Mouse (Mus musculus) forebrain, embryonic 15.5 days (tissue): ENCODE data around the gene Zmym4. TPM values are rescaled to one million over a fixed set of nuclear protein-coding genes. Genes with fewer than 3 reads are reported as not detected.

Experiments
- ATAC-seq: fragments of 200-750 bp; cut with Nextera tagmentation; replicated peaks from 2 replicates; pipeline ENCODE4 v1.8.0; 2017; ENCODE audit warnings: mild to moderate bottlenecking, moderate TSS enrichment, moderate library complexity
- H3K27ac ChIP-seq: fragments of 300-500 bp; sonication (generic); replicated peaks from 2 replicates; pipeline ENCODE4 v1.5.1; 2015; ENCODE audit warnings: mild to moderate bottlenecking, inconsistent platforms
- H3K27me3 ChIP-seq: fragments of 300-500 bp; sonication (generic); 2 replicates; pipeline ENCODE4 v1.6.1; 2015; ENCODE audit warnings: inconsistent platforms
- H3K36me3 ChIP-seq: fragments of 300-500 bp; sonication (generic); 2 replicates; pipeline ENCODE4 v1.6.1; 2015; ENCODE audit warnings: mild to moderate bottlenecking, inconsistent platforms
- H3K4me1 ChIP-seq: fragments of 300-500 bp; sonication (generic); 2 replicates; pipeline ENCODE4 v1.6.1; 2015; ENCODE audit warnings: inconsistent platforms
- H3K4me2 ChIP-seq: fragments of 300-500 bp; sonication (generic); replicated peaks from 2 replicates; pipeline ENCODE4 v1.6.1; 2015; ENCODE audit warnings: mild to moderate bottlenecking, inconsistent platforms
- H3K4me3 ChIP-seq: fragments of 300-500 bp; sonication (generic); 2 replicates; pipeline ENCODE4 v1.5.1; 2015; ENCODE audit warnings: mild to moderate bottlenecking, inconsistent platforms
- H3K9ac ChIP-seq: fragments of 300-500 bp; sonication (generic); replicated peaks from 2 replicates; pipeline ENCODE4 v1.6.1; 2015; ENCODE audit warnings: mild to moderate bottlenecking, inconsistent platforms
- H3K9me3 ChIP-seq: fragments of 300-500 bp; sonication (generic); 2 replicates; pipeline ENCODE4 v1.6.1; 2016; ENCODE audit warnings: inconsistent platforms
- WGBS: fragments of 180-500 bp; shearing (Covaris S2); methylation state at CpG from one replicate; pipeline ENCODE4 v1.1.7; 2015; ENCODE audit warnings: mixed read lengths; 5-methylcytosine and 5-hydroxymethylcytosine counted together
- polyA plus RNA-seq: library from polyadenylated mRNA; unstranded; fragments of >200 nt; fragmentation: Nextera tagmentation; extraction: Ambion mirVana; gene quantifications from 2 replicates; pipeline ENCODE4 v1.2.1, GENCODE M21; 2015

Zmym4 gene
- polyA plus RNA-seq, 1 experiment from 2014 or later: 31.3 TPM

GRCm38 (mm10) chr4:126885953-126886352, 82.0 kb downstream of the Zmym4 start:
- no peaks in the 10 kb centered on the region for H3K27me3 ChIP-seq
- H3K4me2 ChIP-seq: no peak overlapping the region
- no peak for ATAC-seq
- no peak overlapping the region for H3K4me3 ChIP-seq
- H3K27ac ChIP-seq: no peak overlapping the region
- H3K36me3 ChIP-seq: peaks cover 52% of the 10 kb centered on the region
- no peak overlapping the region for H3K9ac ChIP-seq
- WGBS: 62% methylated on average over 1 of the region's 1 CpGs
- H3K4me1 ChIP-seq: no peaks in the 10 kb centered on the region
- H3K9me3 ChIP-seq: no peaks in the 10 kb centered on the region

GRCm38 (mm10) chr4:126883602-126884001, 84.3 kb downstream of the Zmym4 start:
- 92% methylated on average over 5 of the region's 5 CpGs for WGBS
- no peak for ATAC-seq
- H3K9ac ChIP-seq: no peak overlapping the region
- no peak overlapping the region for H3K4me3 ChIP-seq
- no peaks in the 10 kb centered on the region for H3K9me3 ChIP-seq
- H3K27ac ChIP-seq: no peak overlapping the region
- H3K4me2 ChIP-seq: no peak overlapping the region
- peaks cover 52% of the 10 kb centered on the region for H3K36me3 ChIP-seq
- H3K27me3 ChIP-seq: no peaks in the 10 kb centered on the region
- no peaks in the 10 kb centered on the region for H3K4me1 ChIP-seq

GRCm38 (mm10) chr4:126879560-126880275, 88.2 kb downstream of the Zmym4 start:
- no peaks in the 10 kb centered on the region for H3K4me1 ChIP-seq
- 86% methylated on average over 5 of the region's 5 CpGs for WGBS
- no peaks in the 10 kb centered on the region for H3K27me3 ChIP-seq
- H3K4me3 ChIP-seq: no peak overlapping the region
- H3K36me3 ChIP-seq: peaks cover 58% of the 10 kb centered on the region
- no peak overlapping the region for H3K27ac ChIP-seq
- H3K9me3 ChIP-seq: no peaks in the 10 kb centered on the region
- H3K9ac ChIP-seq: no peak overlapping the region
- H3K4me2 ChIP-seq: no peak overlapping the region
- ATAC-seq: no peak

GRCm38 (mm10) chr4:126872717-126873116, 95.2 kb downstream of the Zmym4 start:
- H3K27ac ChIP-seq: no peak overlapping the region
- H3K9me3 ChIP-seq: no peaks in the 10 kb centered on the region
- H3K4me3 ChIP-seq: no peak overlapping the region
- H3K27me3 ChIP-seq: no peaks in the 10 kb centered on the region
- peaks cover 40% of the 10 kb centered on the region for H3K36me3 ChIP-seq
- H3K4me2 ChIP-seq: no peak overlapping the region
- ATAC-seq: no peak
- 79% methylated on average over 7 of the region's 7 CpGs for WGBS
- H3K9ac ChIP-seq: no peak overlapping the region
- no peaks in the 10 kb centered on the region for H3K4me1 ChIP-seq

GRCm38 (mm10) chr4:126868699-126869098, 99.2 kb downstream of the Zmym4 start:
- Histone ChIP-seq H3K4me3 (no peak overlapping the region), H3K9ac (no peak overlapping the region), H3K9me3 (no peaks in the 10 kb centered on the region), H3K4me2 (no peak overlapping the region), H3K4me1 (no peaks in the 10 kb centered on the region), H3K27me3 (no peaks in the 10 kb centered on the region), H3K36me3 (peaks cover 40% of the 10 kb centered on the region), H3K27ac (no peak overlapping the region)
- no peak for ATAC-seq
- 91% methylated on average over 12 of the region's 12 CpGs for WGBS

GRCm38 (mm10) chr4:126861514-126862266, 106.2 kb downstream of the Zmym4 start:
- ATAC-seq: no peak
- H3K4me3 ChIP-seq: no peak overlapping the region
- H3K36me3 ChIP-seq: peaks cover 48% of the 10 kb centered on the region
- no peak overlapping the region for H3K27ac ChIP-seq
- no peaks in the 10 kb centered on the region for H3K4me1 ChIP-seq
- H3K9me3 ChIP-seq: no peaks in the 10 kb centered on the region
- H3K4me2 ChIP-seq: no peak overlapping the region
- WGBS: 82% methylated on average over 11 of the region's 11 CpGs
- H3K27me3 ChIP-seq: no peaks in the 10 kb centered on the region
- H3K9ac ChIP-seq: no peak overlapping the region

GRCm38 (mm10) chr4:126860268-126860986, 107.5 kb downstream of the Zmym4 start:
- Histone ChIP-seq H3K4me3 (no peak overlapping the region), H3K4me1 (no peaks in the 10 kb centered on the region), H3K27ac (no peak overlapping the region), H3K36me3 (peaks cover 41% of the 10 kb centered on the region), H3K9ac (no peak overlapping the region), H3K4me2 (no peak overlapping the region), H3K27me3 (no peaks in the 10 kb centered on the region), H3K9me3 (no peaks in the 10 kb centered on the region)
- WGBS: 89% methylated on average over 9 of the region's 9 CpGs
- ATAC-seq: no peak

GRCm38 (mm10) chr4:126852971-126853370, 115.0 kb downstream of the Zmym4 start:
- WGBS: 73% methylated on average over 11 of the region's 11 CpGs
- H3K9ac ChIP-seq: no peak overlapping the region
- H3K4me2 ChIP-seq: no peak overlapping the region
- H3K27me3 ChIP-seq: no peaks in the 10 kb centered on the region
- no peaks in the 10 kb centered on the region for H3K9me3 ChIP-seq
- H3K4me3 ChIP-seq: no peak overlapping the region
- H3K36me3 ChIP-seq: peaks cover 15% of the 10 kb centered on the region
- ATAC-seq: no peak
- H3K27ac ChIP-seq: no peak overlapping the region
- no peaks in the 10 kb centered on the region for H3K4me1 ChIP-seq

- Histone ChIP-seq H3K9ac (no peak overlapping the region), H3K27me3 (no peaks in the 10 kb centered on the region), H3K27ac (no peak overlapping the region), H3K4me2 (no peak overlapping the region), H3K9me3 (no peaks in the 10 kb centered on the region), H3K36me3 (peaks cover 29% of the 10 kb centered on the region), H3K4me3 (no peak overlapping the region), H3K4me1 (no peaks in the 10 kb centered on the region)
- no peak for ATAC-seq
- 64% methylated on average over 4 of the region's 4 CpGs for WGBS
Observed at GRCm38 (mm10) chr4:126850778-126851080, 117.2 kb downstream of the Zmym4 start.

- no peak overlapping the region for H3K4me3 ChIP-seq
- H3K9ac ChIP-seq: no peak overlapping the region
- H3K4me2 ChIP-seq: no peak overlapping the region
- peaks cover 29% of the 10 kb centered on the region for H3K36me3 ChIP-seq
- no peaks in the 10 kb centered on the region for H3K4me1 ChIP-seq
- no peak overlapping the region for H3K27ac ChIP-seq
- H3K27me3 ChIP-seq: no peaks in the 10 kb centered on the region
- WGBS: 86% methylated on average over 7 of the region's 7 CpGs
- no peaks in the 10 kb centered on the region for H3K9me3 ChIP-seq
- ATAC-seq: no peak
Observed at GRCm38 (mm10) chr4:126850019-126850777, 117.7 kb downstream of the Zmym4 start.

GRCm38 (mm10) chr4:126846971-126847370, 121.0 kb downstream of the Zmym4 start:
- no peaks in the 10 kb centered on the region for H3K27me3 ChIP-seq
- H3K9me3 ChIP-seq: no peaks in the 10 kb centered on the region
- no peak overlapping the region for H3K4me3 ChIP-seq
- no peaks in the 10 kb centered on the region for H3K4me1 ChIP-seq
- H3K36me3 ChIP-seq: peaks cover 23% of the 10 kb centered on the region; the same call in 1 of the 2 replicates
- WGBS: 68% methylated on average over 7 of the region's 7 CpGs
- no peak for ATAC-seq
- no peak overlapping the region for H3K9ac ChIP-seq
- H3K27ac ChIP-seq: no peak overlapping the region
- H3K4me2 ChIP-seq: no peak overlapping the region

- H3K9ac ChIP-seq: no peak overlapping the region
- H3K27me3 ChIP-seq: no peaks in the 10 kb centered on the region
- no peak for ATAC-seq
- H3K9me3 ChIP-seq: no peaks in the 10 kb centered on the region
- 86% methylated on average over 4 of the region's 4 CpGs for WGBS
- H3K4me3 ChIP-seq: no peak overlapping the region
- no peak overlapping the region for H3K4me2 ChIP-seq
- H3K27ac ChIP-seq: no peak overlapping the region
- H3K36me3 ChIP-seq: peaks cover 23% of the 10 kb centered on the region; the same call in 1 of the 2 replicates
- no peaks in the 10 kb centered on the region for H3K4me1 ChIP-seq
Observed at GRCm38 (mm10) chr4:126845664-126846063, 122.3 kb downstream of the Zmym4 start.
